Mouse (Mus musculus) embryo, embryonic 11.5 days (tissue): ENCODE measurements around the gene Snx6.
"Not testable (repeated sequence)": the region's sequence is repeated elsewhere in the genome, so short reads cannot be mapped to it uniquely, and the experiment has no call there.

Source experiments
- DNase-seq: peaks from one replicate; pipeline ENCODE4 v3.0.0-alpha.2; 2012; ENCODE audit warnings: low read depth, low spot score

The Snx6 gene

GRCm38 (mm10) chr12:54709691-54710493 is 85.6 kb downstream of the Snx6 start:
- DNase-seq, result not testable (repeated sequence)

- no peak for DNase-seq
Measured at GRCm38 (mm10) chr12:54699394-54699793, 96.1 kb downstream of the Snx6 start.

GRCm38 (mm10) chr12:54697791-54698250 is 97.7 kb downstream of the Snx6 start:
- DNase-seq, result no peak

- DNase-seq, result peak; percentile 31
Measured at GRCm38 (mm10) chr12:54697003-54697597, 98.4 kb downstream of the Snx6 start.
